Mouse (Mus musculus) erythroid progenitor cell, adult 5-6 weeks (primary cell): Measurements from ENCODE around the gene Arhgap42. TPM values are rescaled to one million over a fixed set of nuclear protein-coding genes. Genes with fewer than 3 reads are reported as not detected.

Experiments used
- ATAC-seq: replicated peaks from 2 replicates; pipeline ENCODE4 v1.8.0; 2016; ENCODE audit warnings: moderate number of reproducible peaks, mild to moderate bottlenecking, moderate TSS enrichment, inconsistent platforms; ENCODE audit not compliant: poor library complexity, low FRiP score, severe bottlenecking
- total RNA-seq, 2 experiments: library from RNA; stranded (forward) in 1 of 2; stranded (reverse) in 1 of 2; fragments of 150-400 nt in 1 of 2; fragments of 186-747, 209-891 nt in 1 of 2; gene quantifications; 2 replicates each; pipeline versions ENCODE4 v1.2.3 to v1.2.4; 2015 to 2017; ENCODE audit warnings: low replicate concordance in 2 of 2

Gene Arhgap42
- total RNA-seq, 2 experiments from 2014 or later, result not detected

GRCm38 (mm10) chr9:9157425-9157824, 81.5 kb downstream of the Arhgap42 start:
- ATAC-seq, result no peak

GRCm38 (mm10) chr9:9154636-9155035, 84.3 kb downstream of the Arhgap42 start:
- ATAC-seq, result no peak

GRCm38 (mm10) chr9:9144301-9145121, 94.4 kb downstream of the Arhgap42 start:
- no peak for ATAC-seq

GRCm38 (mm10) chr9:9143102-9143501, 95.8 kb downstream of the Arhgap42 start:
- no peak for ATAC-seq

GRCm38 (mm10) chr9:9142561-9142960, 96.3 kb downstream of the Arhgap42 start:
- ATAC-seq, result no peak

- no peak for ATAC-seq
Measured at GRCm38 (mm10) chr9:9142144-9142543, 96.8 kb downstream of the Arhgap42 start.

- no peak for ATAC-seq
Measured at GRCm38 (mm10) chr9:9128996-9129694, 109.8 kb downstream of the Arhgap42 start.

- no peak for ATAC-seq
Measured at GRCm38 (mm10) chr9:9127041-9127755, 111.7 kb downstream of the Arhgap42 start.

- ATAC-seq, result no peak
Measured at GRCm38 (mm10) chr9:9124156-9124555, 114.7 kb downstream of the Arhgap42 start.

- no peak for ATAC-seq
Measured at GRCm38 (mm10) chr9:9114266-9114665, 124.6 kb downstream of the Arhgap42 start.

- no peak for ATAC-seq
Measured at GRCm38 (mm10) chr9:9113847-9114246, 125.1 kb downstream of the Arhgap42 start.

GRCm38 (mm10) chr9:9112921-9113320, 126.0 kb downstream of the Arhgap42 start:
- ATAC-seq, result no peak

GRCm38 (mm10) chr9:9107697-9108096, 131.2 kb downstream of the Arhgap42 start:
- no peak for ATAC-seq

GRCm38 (mm10) chr9:9104761-9105160, 134.1 kb downstream of the Arhgap42 start:
- no peak for ATAC-seq

- no peak for ATAC-seq
Measured at GRCm38 (mm10) chr9:9102158-9102514, 136.8 kb downstream of the Arhgap42 start.

GRCm38 (mm10) chr9:9101482-9102157, 137.3 kb downstream of the Arhgap42 start:
- ATAC-seq, result no peak

GRCm38 (mm10) chr9:9101055-9101454, 137.8 kb downstream of the Arhgap42 start:
- no peak for ATAC-seq

- no peak for ATAC-seq
Measured at GRCm38 (mm10) chr9:9097835-9098234, 141.1 kb downstream of the Arhgap42 start.

GRCm38 (mm10) chr9:9096761-9097160, 142.1 kb downstream of the Arhgap42 start:
- ATAC-seq, result no peak

- no peak for ATAC-seq
Measured at GRCm38 (mm10) chr9:9093096-9093495, 145.8 kb downstream of the Arhgap42 start.
